Mouse (Mus musculus) small intestine, adult 2 months (tissue): ENCODE data around the gene Ago4. TPM values are rescaled to one million over a fixed set of nuclear protein-coding genes. Genes with fewer than 3 reads are reported as not detected.

Source experiments
- H3K27ac ChIP-seq: fragments of 200-500 bp; 2 replicates; pipeline ENCODE4 v1.5.1; 2012; ENCODE audit warnings: low read depth, low read length, control low read depth, inconsistent platforms; ENCODE audit not compliant: insufficient read depth
- H3K27me3 ChIP-seq: fragments of 200-500 bp; 2 replicates; pipeline ENCODE4 v1.6.1; 2012; ENCODE audit warnings: mild to moderate bottlenecking, moderate library complexity, low read length, inconsistent platforms; ENCODE audit not compliant: control insufficient read depth, insufficient read depth
- H3K36me3 ChIP-seq: fragments of 200-500 bp; 2 replicates; pipeline ENCODE4 v1.6.1; 2012; ENCODE audit warnings: mild to moderate bottlenecking, low read length, control low read depth, inconsistent platforms; ENCODE audit not compliant: control insufficient read depth, insufficient read depth
- H3K4me1 ChIP-seq: fragments of 200-500 bp; 2 replicates; pipeline ENCODE4 v1.6.1; 2012; ENCODE audit warnings: low read length, inconsistent platforms, mixed read lengths; ENCODE audit not compliant: control insufficient read depth, insufficient read depth, insufficient read length
- H3K4me3 ChIP-seq: fragments of 200-500 bp; 2 replicates; pipeline ENCODE4 v1.5.1; 2012; ENCODE audit warnings: low read depth, mild to moderate bottlenecking, control low read depth, inconsistent platforms, low read length, moderate library complexity
- CTCF ChIP-seq: fragments of 200-500 bp; IDR thresholded peaks from 2 replicates; pipeline ENCODE4 v1.5.1; 2012; ENCODE audit warnings: low read depth, mild to moderate bottlenecking, control low read depth, inconsistent platforms, low read length, moderate library complexity, mixed read lengths; ENCODE audit not compliant: insufficient replicate concordance, insufficient read length; ENCODE audit errors: extremely low read depth
- POLR2A ChIP-seq: fragments of 200-500 bp; IDR thresholded peaks from 2 replicates; pipeline ENCODE4 v1.6.1; 2012; ENCODE audit warnings: low read depth, mild to moderate bottlenecking, control low read depth, inconsistent platforms, low read length, moderate library complexity
- WGBS: fragments of 180-500 bp; shearing (Covaris S2); methylation state at CpG from one replicate; pipeline ENCODE4 v1.1.7; 2018; 5-methylcytosine and 5-hydroxymethylcytosine counted together
- polyA plus RNA-seq: library from polyadenylated mRNA; depleted of rRNA; stranded (reverse); fragments of >200 nt; gene quantifications from 2 replicates; pipeline ENCODE4 v1.2.3, GENCODE M21; 2012

Gene Ago4
- polyA plus RNA-seq, 1 experiment: 0.63 TPM

DNA sequence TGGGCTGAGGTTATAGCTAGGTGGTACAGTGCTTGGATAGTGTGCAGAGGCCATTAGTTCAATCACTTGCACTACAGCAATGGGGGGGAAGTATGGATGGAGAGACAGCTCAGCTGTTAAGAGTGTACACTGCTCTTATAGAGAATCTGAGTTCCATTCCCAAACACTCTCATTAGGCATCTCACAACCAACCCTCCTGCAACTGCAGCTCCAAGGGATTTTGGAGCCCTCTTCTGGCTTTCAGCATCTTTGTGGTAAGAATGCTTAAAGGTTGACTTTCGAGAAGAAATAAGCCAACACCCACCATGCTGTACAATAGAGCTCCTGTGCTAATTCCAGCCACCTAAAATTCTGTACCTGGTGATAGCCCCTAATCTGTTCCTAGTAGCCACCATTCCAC is 47.1 kb downstream of the Ago4 start:
- no peak overlapping the region for H3K4me3 ChIP-seq
- H3K27me3 ChIP-seq: no peaks in the 10 kb centered on the region; the same call in 1 of the 2 replicates
- no peaks in the 10 kb centered on the region for H3K36me3 ChIP-seq
- H3K4me1 ChIP-seq: no peaks in the 10 kb centered on the region
- TF ChIP-seq POLR2A (no peak), CTCF (no peak)
- H3K27ac ChIP-seq: no peak overlapping the region
- WGBS: 61% methylated on average over 1 of the region's 1 CpGs

DNA sequence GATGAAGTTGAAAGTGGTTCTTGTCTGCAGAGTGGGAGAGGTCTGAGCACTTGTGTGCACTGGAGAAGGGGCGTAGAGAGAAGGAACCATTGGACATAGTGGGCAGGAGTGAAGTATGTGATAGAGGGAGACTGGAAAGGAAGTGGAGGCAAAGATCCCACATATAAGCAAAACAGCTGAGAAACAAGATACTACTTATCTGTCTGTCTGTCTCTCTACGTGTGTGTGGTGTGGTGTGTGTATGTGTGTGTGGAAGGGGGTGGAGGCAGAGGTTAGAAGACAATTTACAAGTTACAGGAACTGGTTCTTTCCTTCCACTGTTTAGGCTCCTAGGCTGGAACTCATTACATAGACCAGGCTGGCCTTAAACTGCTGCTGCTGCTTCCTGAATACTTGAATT is 48.2 kb downstream of the Ago4 start:
- no peaks in the 10 kb centered on the region; the same call in 1 of the 2 replicates for H3K27me3 ChIP-seq
- WGBS: 67% methylated on average over 2 of the region's 2 CpGs
- no peak overlapping the region for H3K4me3 ChIP-seq

GRCm38 (mm10) chr4:126483874-126484273 is 49.4 kb downstream of the Ago4 start:
- H3K36me3 ChIP-seq: no peaks in the 10 kb centered on the region
- peaks cover 5% of the 10 kb centered on the region; the same call in 1 of the 2 replicates for H3K4me1 ChIP-seq
- H3K4me3 ChIP-seq: no peak overlapping the region
- TF ChIP-seq POLR2A: no peak
- TF ChIP-seq CTCF: no peak
- WGBS: 55% methylated on average over 3 of the region's 3 CpGs
- H3K27ac ChIP-seq: no peak overlapping the region
- H3K27me3 ChIP-seq: no peaks in the 10 kb centered on the region; the same call in 1 of the 2 replicates

More for the DNA sequence above, 48.2 kb downstream of the Ago4 start:
- peaks cover 2% of the 10 kb centered on the region; the same call in 1 of the 2 replicates for H3K4me1 ChIP-seq
- TF ChIP-seq POLR2A: no peak
- TF ChIP-seq CTCF: no peak
- no peak overlapping the region for H3K27ac ChIP-seq
- no peaks in the 10 kb centered on the region for H3K36me3 ChIP-seq

GRCm38 (mm10) chr4:126482951-126483350 is 50.3 kb downstream of the Ago4 start:
- H3K27ac ChIP-seq: no peak overlapping the region
- 75% methylated on average over 12 of the region's 12 CpGs for WGBS
- H3K4me1 ChIP-seq: peaks cover 5% of the 10 kb centered on the region; the same call in 1 of the 2 replicates
- H3K27me3 ChIP-seq: no peaks in the 10 kb centered on the region
- H3K4me3 ChIP-seq: no peak overlapping the region
- no peaks in the 10 kb centered on the region for H3K36me3 ChIP-seq
- TF ChIP-seq CTCF (no peak), POLR2A (no peak)

- TF ChIP-seq CTCF (no peak), POLR2A (no peak)
- Histone ChIP-seq H3K36me3 (no peaks in the 10 kb centered on the region), H3K27me3 (no peaks in the 10 kb centered on the region), H3K27ac (no peak overlapping the region), H3K4me3 (no peak overlapping the region), H3K4me1 (peaks cover 5% of the 10 kb centered on the region; the same call in 1 of the 2 replicates)
- WGBS: 90% methylated on average over 5 of the region's 5 CpGs
These were observed 51.8 kb downstream of the Ago4 start for GRCm38 (mm10) chr4:126481461-126481860.

DNA sequence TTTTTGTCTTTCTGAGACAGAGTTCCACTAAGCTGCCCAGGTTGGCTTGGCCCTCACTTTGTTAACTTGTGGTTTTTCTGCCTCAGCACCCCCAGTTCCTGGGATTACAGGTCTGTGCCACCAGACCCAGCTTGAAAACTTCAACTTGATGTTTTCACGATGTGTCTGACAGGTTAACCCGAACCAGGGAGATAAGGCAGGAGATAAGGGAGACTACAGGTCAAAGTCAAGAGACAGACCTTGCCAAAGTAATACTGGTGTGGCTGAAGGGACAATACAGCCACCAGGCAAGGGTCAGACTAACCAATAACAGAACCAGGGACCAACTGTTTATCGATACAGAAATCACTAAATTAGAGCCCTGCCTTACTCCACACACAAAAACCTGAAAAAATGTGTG is 53.0 kb downstream of the Ago4 start:
- 20% methylated on average over 3 of the region's 3 CpGs for WGBS
- no peaks in the 10 kb centered on the region for H3K27me3 ChIP-seq
- H3K4me1 ChIP-seq: peaks cover 5% of the 10 kb centered on the region; the same call in 1 of the 2 replicates
- TF ChIP-seq CTCF: no peak
- no peak for TF ChIP-seq POLR2A
- no peaks in the 10 kb centered on the region for H3K36me3 ChIP-seq
- no peak overlapping the region for H3K4me3 ChIP-seq
- H3K27ac ChIP-seq: no peak overlapping the region

DNA sequence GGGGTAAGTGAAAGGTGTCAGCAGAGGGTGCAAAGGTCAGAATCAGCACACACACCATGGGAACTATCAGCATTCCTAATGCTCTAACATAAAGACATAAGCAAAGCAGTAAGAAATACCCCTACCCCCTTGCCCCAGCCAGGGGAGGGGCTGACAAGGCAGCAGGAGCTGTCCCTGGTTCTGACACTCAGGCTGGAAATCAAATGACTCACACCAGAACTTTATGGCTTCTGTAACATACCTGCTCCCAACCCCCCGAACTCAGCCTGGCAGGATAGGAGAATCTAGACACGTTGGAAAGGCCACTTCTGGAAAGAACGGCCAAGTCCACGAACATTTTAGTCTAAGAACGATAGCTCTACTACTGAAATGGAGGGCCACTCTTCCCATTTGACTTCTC is 60.2 kb downstream of the Ago4 start:
- no peak for TF ChIP-seq POLR2A
- no peak for TF ChIP-seq CTCF
- Histone ChIP-seq H3K27me3 (no peaks in the 10 kb centered on the region), H3K36me3 (no peaks in the 10 kb centered on the region), H3K4me3 (no peak overlapping the region), H3K27ac (no peak overlapping the region), H3K4me1 (peaks cover 4% of the 10 kb centered on the region; the same call in 1 of the 2 replicates)
- WGBS: 35% methylated on average over 5 of the region's 5 CpGs

DNA sequence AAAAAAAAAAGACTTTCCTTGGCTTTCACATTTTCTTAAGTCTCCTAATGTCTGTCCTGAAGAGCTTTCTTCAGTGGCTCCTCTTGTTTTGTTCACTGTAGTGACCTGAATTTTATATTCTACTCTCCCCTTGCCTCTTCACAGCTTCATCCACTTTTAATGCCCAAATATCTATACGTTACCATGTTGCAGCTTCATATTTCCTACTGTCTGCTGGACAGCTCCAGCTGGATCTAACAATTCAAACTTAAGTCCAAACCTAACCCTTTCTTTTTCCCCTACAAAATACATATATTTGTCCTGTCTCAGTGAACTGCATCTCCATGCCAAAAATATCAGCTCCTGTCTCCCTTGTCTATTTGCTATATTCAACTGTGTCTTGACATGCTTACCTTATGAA is 63.9 kb downstream of the Ago4 start:
- no peak overlapping the region for H3K27ac ChIP-seq
- H3K36me3 ChIP-seq: no peaks in the 10 kb centered on the region
- WGBS: 73% methylated on average over 1 of the region's 1 CpGs
- TF ChIP-seq CTCF: no peak
- TF ChIP-seq POLR2A: no peak
- peaks cover 9% of the 10 kb centered on the region; the same call in 1 of the 2 replicates for H3K4me1 ChIP-seq
- H3K27me3 ChIP-seq: no peaks in the 10 kb centered on the region
- no peak overlapping the region for H3K4me3 ChIP-seq
